Mouse (Mus musculus): ENCODE data around the gene B3galt4.
"Not testable (repeated sequence)": the region's sequence is repeated elsewhere in the genome, so short reads cannot be mapped to it uniquely, and the experiment has no call there.

Gene B3galt4

DNA sequence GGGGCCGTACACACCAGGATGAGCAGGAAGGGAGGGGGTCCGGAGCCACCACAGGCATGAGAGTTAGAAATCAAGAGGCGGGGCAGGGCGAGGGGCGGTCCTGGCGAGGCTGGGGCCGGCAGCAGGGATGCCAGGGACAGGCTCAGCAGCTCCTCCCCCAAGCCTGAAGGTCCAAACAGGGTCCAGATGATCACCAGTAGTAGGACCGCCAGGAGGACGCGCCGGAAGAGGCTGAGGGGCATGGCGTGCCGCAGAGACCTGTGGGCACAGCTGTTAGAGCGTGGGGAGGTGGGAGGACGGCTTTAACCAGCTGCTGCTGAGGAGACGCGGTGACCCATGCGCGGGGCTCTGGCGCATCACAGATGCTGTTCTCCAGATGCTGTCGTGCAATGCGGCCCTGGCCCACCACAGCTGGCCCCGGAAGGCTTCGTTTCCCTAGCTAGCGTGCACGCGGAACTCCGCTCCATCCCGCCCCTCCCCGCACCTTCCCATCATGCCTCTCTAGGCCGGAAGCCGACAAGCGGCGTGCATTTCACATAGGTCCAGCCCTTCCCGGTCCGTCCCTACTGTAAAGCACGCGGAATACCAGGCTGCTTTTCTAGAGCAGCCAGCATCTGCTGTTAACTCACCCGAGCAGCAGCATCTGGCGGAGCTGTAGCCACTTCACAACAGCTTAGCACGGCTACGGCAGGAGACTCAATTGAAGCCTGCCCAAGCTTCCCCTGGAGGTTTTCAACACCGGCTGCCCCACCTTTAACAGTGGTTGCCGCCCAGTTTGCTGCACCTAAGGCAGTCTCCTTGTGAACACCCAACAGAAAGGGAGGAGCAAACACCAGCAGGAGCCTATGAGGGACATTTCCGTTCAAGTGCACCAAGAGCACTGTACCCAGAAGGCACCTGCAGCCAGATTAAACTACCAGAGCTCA, at the start of gene B3galt4:
TSS of gene B3galt4 (minus strand) at position 468 of the 926 bp plus-strand sequence.
- peak; percentile 86 for DNase-seq (ENCODE audit: low read depth, low spot score)

- DNase-seq (ENCODE audit: low read depth, low spot score), result not testable (repeated sequence)
Measured at GRCm38 (mm10) chr17:34000796-34001195, 49.5 kb upstream of the B3galt4 start.

GRCm38 (mm10) chr17:34000150-34000537, 48.9 kb upstream of the B3galt4 start, which contains the start of gene H2-K1:
Gene H2-K1 (minus strand): TSS chr17:34000347.
- DNase-seq (ENCODE audit: low read depth, low spot score), result peak; percentile 98

- peak; percentile 44 for DNase-seq (ENCODE audit: low read depth, low spot score)
Measured at GRCm38 (mm10) chr17:33999341-34000149, 48.3 kb upstream of the B3galt4 start.

DNA sequence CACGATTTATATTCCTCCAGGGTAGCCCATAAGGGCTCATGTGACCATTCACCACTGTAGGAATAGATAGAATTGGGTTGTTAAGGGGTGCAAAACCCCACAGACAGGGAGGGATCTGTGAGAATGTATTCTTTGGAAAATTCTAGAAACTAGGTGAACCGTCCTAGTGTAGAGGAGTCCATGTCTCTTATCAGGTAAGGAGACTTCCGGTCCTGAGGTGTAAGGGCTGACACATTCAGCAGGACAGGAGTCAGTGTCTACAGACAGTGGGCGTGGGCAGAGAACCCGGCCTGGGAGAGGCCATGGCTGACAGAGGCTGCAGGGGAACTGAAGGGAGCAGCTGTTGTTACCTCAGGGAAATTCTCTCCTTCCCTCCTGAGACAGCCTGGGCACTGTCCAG, 47.4 kb upstream of the B3galt4 start:
- DNase-seq (ENCODE audit: low read depth, low spot score), result not testable (repeated sequence)

GRCm38 (mm10) chr17:33997025-33997424, 45.7 kb upstream of the B3galt4 start:
- not testable (repeated sequence) for DNase-seq (ENCODE audit: low read depth, low spot score)

DNA sequence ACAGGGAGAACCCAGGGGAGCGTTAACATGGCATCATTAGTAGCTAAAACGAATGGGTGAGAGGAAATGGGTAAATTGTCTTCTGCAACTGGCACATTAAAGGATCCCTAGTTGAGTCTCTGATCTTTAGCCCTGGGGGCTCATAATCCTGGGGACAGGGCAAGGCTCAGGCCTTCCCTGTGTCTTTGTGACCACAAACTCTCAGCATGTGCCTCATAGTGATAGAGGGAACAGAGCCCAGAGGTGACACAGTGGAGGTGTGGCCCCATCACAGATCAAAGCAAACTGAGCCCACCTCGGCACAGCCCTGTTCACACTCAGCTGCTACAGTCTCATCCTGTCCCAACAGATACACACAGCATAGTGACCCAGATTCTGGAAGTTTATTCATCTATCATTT, 44.4 kb upstream of the B3galt4 start:
- no peak for DNase-seq (ENCODE audit: low read depth, low spot score)

GRCm38 (mm10) chr17:33994959-33995358, 43.7 kb upstream of the B3galt4 start:
- DNase-seq (ENCODE audit: low read depth, low spot score), result no peak

DNA sequence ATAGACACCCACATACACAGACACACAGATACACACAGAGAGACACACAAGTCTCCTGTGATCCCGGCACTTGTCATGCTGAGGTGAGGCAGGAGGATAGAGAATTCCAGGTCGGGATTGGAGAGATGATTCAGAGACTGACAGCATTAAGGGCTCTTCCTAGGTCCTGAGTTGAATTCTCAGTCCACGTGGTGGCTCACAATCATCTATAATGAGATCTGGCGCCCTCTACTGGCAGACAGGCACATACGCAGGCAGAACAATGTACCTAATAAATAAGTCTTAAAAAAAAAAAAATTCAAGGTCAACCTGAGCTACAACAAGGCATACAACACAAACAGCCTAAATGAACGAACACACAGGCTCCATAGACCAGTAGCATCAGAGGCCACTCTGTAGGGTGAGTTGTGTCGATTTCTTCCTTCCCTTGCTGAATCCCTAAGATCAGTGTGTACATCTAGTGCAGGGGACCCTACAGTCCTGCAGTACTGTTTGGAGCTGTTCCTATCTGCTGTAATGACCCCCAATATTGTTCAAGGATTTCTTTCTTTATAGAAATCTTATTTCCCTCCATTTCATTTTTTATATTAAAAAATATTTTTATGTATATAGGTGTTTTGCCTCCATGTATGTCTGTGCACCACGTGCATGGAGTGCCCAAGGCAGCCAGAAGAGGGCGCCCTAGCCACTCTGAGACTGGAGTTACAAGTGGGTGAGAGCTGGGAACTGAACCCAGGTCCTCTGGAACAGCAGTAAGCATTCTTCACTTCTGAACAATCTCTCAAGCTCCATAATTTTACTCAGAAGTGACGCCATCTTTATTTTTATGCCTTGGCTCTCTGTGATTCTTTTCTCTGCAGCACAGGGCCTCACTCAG, 40.7 kb upstream of the B3galt4 start:
- peak; percentile 86 for DNase-seq (ENCODE audit: low read depth, low spot score)

DNA sequence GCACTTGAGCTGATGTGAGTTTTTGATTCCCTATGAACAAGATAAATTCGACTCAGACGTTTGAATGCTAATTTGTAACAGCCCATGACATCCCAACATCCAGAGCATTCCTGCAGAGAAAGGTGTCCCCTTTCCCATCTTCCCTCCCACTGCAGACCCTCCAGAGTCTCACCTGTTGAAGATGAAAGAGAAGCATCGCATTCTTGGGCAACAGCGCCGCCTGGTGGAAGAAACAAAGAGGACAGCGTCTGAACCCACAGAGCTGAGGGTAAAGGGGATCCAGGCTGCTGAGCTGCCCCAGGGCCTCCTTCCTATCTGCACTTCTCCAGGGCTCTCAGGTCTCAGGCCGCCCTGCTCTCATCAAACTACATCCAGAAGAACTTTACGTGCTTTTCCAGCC, 30.8 kb upstream of the B3galt4 start:
- DNase-seq (ENCODE audit: low read depth, low spot score), result not testable (repeated sequence)

DNA sequence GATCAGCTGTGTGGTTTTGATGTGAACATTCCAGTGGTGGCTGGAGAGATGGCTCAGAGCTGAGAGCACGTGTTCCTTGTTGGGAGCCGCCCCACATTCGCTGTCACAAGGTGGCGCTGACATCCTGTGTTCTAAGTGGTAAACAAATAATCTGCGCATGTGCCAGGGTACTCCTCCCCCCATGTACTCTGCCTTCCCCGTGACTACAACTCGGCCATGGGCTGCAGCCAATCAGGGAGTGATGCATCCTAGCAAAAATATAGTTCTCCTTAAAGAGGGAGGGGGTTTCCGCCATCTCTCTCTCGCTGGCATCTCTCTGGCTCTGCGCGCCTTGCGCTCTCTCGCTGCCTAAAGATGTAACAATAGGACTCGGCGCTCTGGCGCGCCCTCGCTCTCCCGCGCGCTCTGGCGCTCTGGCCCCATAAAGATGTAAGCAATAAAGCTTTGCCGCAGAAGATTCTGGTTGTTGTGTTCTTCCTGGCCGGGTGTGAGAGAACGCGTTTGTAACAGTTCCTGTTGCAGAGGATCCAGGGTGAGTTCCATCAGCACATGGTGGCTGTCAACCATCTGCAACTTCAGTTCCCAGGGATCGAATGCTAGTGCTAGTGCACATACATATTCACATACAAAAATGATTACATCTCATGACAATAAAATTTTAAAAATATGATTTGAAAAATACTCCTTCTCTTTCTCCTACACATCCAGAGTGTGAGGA, 30.1 kb upstream of the B3galt4 start:
- DNase-seq (ENCODE audit: low read depth, low spot score), result not testable (repeated sequence)

- no peak for DNase-seq (ENCODE audit: low read depth, low spot score)
Measured at GRCm38 (mm10) chr17:33980181-33981035, 29.1 kb upstream of the B3galt4 start.

DNA sequence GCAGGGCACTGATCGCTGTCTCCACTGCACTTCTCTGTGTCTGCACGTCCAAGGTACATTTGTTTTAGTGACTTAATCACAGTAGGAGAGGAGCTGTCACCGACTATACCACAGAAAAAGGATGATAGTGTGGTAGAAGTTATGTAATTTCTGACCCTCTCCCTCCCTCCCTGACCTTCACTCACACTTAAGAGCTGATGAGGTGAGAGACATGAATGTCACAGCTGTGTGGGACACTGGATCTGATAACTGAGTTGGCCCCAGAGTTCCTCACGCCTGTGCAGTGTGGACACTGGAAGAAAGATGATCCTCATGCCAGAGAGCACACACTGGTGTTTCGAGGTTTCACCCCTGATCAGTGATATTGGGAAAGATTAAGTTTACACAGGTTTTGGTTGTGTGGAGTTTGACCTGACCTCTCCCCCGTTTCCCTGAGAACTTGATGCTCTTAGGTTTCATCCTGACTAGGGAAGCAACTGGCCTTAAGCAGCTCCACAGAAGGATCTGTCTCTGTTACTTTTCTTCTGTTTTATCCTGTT, 28.3 kb upstream of the B3galt4 start:
- no peak for DNase-seq (ENCODE audit: low read depth, low spot score)

- DNase-seq (ENCODE audit: low read depth, low spot score), result peak; percentile 97
Measured at GRCm38 (mm10) chr17:33978631-33979031, 27.3 kb upstream of the B3galt4 start.

DNA sequence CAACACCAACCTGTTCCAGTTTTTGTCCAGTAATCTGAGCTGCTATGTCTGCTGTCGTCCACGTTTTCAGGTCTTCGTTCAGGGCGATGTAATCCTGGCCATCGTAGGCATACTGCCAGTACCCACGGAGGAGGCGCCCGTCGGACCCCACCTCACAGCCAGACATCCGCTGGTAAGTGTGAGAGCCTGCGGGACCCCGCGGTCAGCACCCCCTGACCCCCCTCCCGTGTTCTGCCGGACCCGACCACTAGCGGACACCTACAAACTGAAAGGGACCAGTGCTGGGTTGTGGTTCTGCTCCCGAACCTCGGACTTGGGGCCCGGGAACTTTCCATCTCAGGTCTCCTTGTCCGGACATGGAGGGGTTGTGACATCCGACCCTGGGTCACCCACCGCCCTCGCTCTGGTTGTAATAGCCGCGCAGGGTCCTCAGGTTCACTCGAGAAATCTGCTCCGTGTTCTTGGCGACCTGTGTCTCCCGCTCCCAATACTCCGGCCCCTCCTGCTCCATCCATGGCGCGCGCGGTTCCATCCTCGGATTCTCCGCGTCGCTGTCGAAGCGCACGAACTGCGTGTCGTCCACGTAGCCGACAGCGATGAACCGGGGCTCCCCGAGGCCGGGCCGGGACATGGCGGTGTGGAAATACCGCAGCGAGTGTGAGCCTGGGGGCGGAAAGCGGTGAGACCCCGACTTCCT, 26.7 kb upstream of the B3galt4 start:
- DNase-seq (ENCODE audit: low read depth, low spot score), result peak; percentile 31

DNA sequence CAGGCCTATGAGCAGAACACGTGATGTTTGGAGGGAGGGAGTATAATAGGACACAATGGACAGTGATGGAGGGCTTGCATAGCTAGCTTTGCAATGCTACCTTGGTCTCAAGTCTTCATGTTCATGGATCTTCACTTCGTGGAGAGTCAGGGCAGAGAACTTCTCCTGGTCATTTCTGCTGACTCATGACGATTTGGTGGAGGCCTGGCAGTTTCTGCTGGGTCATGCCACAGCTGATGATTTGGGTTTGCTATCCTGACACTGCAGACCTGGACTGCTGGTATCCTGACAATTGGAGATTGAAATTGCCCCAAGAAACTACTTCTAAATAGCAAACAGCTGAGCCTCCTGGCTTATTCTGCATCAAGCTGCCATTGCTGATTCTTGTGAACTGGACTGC, 22.3 kb upstream of the B3galt4 start:
- DNase-seq (ENCODE audit: low read depth, low spot score), result no peak

DNA sequence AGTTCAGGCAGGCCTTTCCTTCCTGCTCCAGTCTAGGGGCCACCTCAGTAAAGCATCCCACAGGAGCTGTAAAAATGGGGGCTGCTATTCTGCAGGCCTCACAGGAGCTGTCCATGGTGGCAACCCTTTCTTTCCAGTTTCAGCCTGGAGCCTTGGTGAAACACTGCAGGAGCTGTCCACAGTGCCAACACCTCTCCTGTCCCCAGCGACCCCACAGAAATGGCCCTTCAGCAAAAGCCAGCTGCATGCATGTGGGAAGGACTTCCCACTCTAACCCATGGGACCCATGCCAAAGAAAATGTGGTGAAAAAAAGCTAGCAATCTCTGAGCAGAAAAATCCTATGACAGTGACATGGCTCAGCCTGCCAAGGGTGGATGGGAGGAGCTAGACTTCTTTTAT, 21.4 kb upstream of the B3galt4 start:
- DNase-seq (ENCODE audit: low read depth, low spot score), result peak; percentile 49

DNA sequence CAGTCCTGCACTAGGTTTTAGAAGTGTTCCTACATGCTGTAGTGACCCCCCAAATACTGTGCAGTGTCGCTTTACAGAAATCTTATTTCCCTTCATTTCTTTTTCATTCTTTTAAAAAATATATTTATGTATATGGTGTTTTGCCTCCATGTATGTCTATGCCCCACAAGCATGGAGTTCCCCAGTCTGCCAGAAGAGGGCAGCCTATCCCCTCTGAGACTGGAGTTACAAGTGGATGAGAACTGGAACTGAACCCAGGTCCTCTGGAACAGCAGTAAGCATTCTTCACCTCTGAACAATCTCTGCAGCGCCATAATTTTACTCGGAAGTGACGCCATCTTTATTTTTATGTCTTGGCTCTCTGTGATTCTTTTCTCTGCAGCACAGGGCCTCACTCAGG, 18.1 kb upstream of the B3galt4 start:
- DNase-seq (ENCODE audit: low read depth, low spot score), result peak; percentile 34

- peak; percentile 86 for DNase-seq (ENCODE audit: low read depth, low spot score)
Measured at GRCm38 (mm10) chr17:33968927-33969326, 17.6 kb upstream of the B3galt4 start.

Data from A20 (cell line).